Mouse (Mus musculus): ENCODE measurements around the gene Gorasp2. TPM values are rescaled to one million over a fixed set of nuclear protein-coding genes. Genes with fewer than 3 reads are reported as not detected.

Gene Gorasp2
- 100 to 1,000 TPM; 108 to 110 TPM for polyA plus RNA-seq (2017; shearing (Covaris generic))

DNA sequence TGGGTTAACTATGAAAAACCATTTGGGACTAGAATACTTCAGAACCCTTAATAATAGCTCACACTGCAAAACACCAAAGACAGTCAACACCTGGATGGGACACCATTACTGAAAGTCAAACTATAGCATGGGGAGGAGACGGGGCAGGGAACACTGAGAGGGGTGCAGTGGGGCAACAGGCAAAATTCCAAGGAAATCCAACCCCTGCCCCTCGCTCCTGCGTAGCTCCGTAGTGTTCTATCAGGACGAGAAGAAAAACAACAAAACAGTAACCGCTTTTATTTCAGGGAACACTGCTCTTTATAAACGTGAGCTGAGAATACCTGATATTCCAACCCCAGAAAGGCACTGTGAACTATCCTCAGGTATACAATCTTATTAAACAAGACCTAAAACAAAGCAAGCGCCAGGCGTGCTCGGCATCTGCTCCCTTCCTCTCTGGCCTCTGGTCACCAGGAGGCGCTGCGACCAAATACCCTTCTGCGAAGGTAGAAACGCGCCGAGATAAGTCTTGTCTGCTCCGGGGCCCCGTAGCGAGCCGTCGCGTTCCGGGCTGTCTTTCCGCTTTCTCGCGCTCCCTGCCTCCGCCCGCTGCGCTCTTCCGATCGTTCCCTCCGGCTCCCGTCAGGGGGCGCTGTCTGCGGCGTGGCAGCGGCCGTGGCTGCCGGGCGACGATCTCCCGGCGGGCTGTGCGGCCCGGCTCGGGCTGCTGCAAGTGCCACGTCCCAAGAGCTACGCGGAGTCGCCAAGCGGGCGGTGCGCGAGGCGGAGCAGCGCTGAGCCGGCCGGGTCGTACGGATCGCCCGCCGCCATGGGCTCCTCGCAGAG lies at the start of gene Gorasp2:
Gene Gorasp2 (plus strand): TSS at position 690 of the 828 bp plus-strand sequence.

GRCm38 (mm10) chr2:70661715-70662495 lies 529 bp downstream of the Gorasp2 start, which contains the start of gene Gm26558:
TSS of gene Gm26558 (minus strand) at chr2:70662108.

Other genes starting within 250 kb of the Gorasp2 start
- under 1 TPM in 1 of 2 experiments, not detected in 1; 0.07 TPM for gene Sp5, start 186.7 kb upstream of the Gorasp2 start, polyA plus RNA-seq (2017; shearing (Covaris generic))
- gene Erich2, start 152.8 kb upstream of the Gorasp2 start, polyA plus RNA-seq (2017; shearing (Covaris generic)) = under 1 TPM in 1 of 2 experiments, not detected in 1; 0.22 TPM
- gene Gad1, start 108.5 kb upstream of the Gorasp2 start, polyA plus RNA-seq (2017; shearing (Covaris generic)) = under 1 TPM; 0.22 to 0.39 TPM
- 10 to 100 TPM in 1 of 2 experiments, 1 to 10 TPM in 1; 8.1 to 13.7 TPM for gene Gm26558, start 532 bp downstream of the Gorasp2 start, polyA plus RNA-seq (2017; shearing (Covaris generic))
- gene Tlk1, start 164.2 kb downstream of the Gorasp2 start, polyA plus RNA-seq (2017; shearing (Covaris generic)) = 10 to 100 TPM; 60.2 to 61.1 TPM